Mouse (Mus musculus): ENCODE measurements around the gene Abcb1a.
"Not testable (repeated sequence)": the region's sequence is repeated elsewhere in the genome, so short reads cannot be mapped to it uniquely, and the experiment has no call there.

Abcb1a gene

GRCm38 (mm10) chr5:8722867-8723266, 63.0 kb downstream of the Abcb1a start:
- DNase-seq (ENCODE audit: low read depth, low spot score), result no peak

GRCm38 (mm10) chr5:8727760-8728159, 67.9 kb downstream of the Abcb1a start:
- DNase-seq (ENCODE audit: low read depth, low spot score), result peak; percentile 78

GRCm38 (mm10) chr5:8732639-8733038, 72.8 kb downstream of the Abcb1a start:
- peak; percentile 65 for DNase-seq (ENCODE audit: low read depth, low spot score)

GRCm38 (mm10) chr5:8733307-8733706, 73.4 kb downstream of the Abcb1a start:
- DNase-seq (ENCODE audit: low read depth, low spot score), result peak; percentile 38

GRCm38 (mm10) chr5:8736389-8736788, 76.5 kb downstream of the Abcb1a start:
- no peak for DNase-seq (ENCODE audit: low read depth, low spot score)

- no peak for DNase-seq (ENCODE audit: low read depth, low spot score)
Measured at GRCm38 (mm10) chr5:8737062-8737461, 77.2 kb downstream of the Abcb1a start.

- not testable (repeated sequence) for DNase-seq (ENCODE audit: low read depth, low spot score)
Measured at GRCm38 (mm10) chr5:8747244-8747643, 87.4 kb downstream of the Abcb1a start.

- no peak for DNase-seq (ENCODE audit: low read depth, low spot score)
Measured at GRCm38 (mm10) chr5:8772866-8773265, 113.0 kb downstream of the Abcb1a start.

- DNase-seq (ENCODE audit: low read depth, low spot score), result no peak
Measured at GRCm38 (mm10) chr5:8778311-8778710, 118.4 kb downstream of the Abcb1a start.

GRCm38 (mm10) chr5:8778751-8779150, 118.9 kb downstream of the Abcb1a start:
- DNase-seq (ENCODE audit: low read depth, low spot score), result no peak

- no peak for DNase-seq (ENCODE audit: low read depth, low spot score)
Measured at GRCm38 (mm10) chr5:8792281-8792680, 132.4 kb downstream of the Abcb1a start.

Measured in ZHBTc4 (cell line).